Mouse (Mus musculus) lung, postnatal 0 days (tissue): ENCODE data around the gene Pcyox1.

Experiments
- CTCF ChIP-seq: IDR thresholded peaks from 2 replicates; pipeline ENCODE4 v1.5.1; 2016; ENCODE audit warnings: antibody characterized with exemption, mild to moderate bottlenecking
- EP300 ChIP-seq: IDR thresholded peaks from 2 replicates; pipeline ENCODE4 v1.6.1; 2016; ENCODE audit warnings: antibody characterized with exemption, mild to moderate bottlenecking, control low read depth

DNA sequence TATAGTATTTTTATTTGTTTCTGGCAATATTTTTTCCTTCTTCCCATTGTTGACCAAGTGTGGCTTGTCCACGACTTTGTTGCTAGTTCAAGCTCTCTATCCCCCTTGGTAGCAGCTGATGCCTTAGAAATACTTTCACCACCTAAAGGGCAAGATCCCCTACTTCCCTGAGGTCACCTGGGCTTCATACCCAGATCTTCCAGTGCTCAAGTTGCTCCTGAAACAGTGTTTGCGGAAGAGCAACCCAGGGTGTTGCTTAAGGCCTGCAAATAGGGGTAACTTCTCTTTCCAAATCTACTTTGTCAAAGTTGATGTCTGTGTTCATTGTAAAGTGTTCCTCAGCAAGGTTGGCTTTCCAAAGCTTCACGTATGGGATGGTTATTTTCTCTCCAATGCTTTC, 22.3 kb upstream of the Pcyox1 start:
- TF ChIP-seq CTCF: no peak
- TF ChIP-seq EP300: no peak
